19 mouse cellular contexts compared by ENCODE assay signal in the genomic region with DNA sequence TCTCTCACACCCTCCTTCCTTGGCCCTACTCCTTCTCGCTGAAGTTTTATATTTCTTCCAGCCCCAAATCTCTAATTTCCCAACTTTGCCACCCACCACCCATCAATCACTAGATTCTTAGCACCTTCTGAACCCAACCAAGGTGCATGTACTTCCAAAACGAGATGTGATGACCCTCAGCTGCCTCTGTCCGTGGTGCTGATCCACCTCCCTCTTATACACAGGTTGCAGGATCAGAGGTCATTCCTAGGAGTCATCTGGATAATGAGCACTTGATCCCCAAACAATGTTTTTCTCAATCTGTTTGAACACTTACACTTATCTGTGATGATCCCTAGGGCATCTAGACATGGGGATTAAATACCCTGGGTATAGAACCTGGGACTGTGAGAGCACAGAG.
A peak's percentile ranks its signal among the peaks of the same experiment; 100 is the strongest.
DNase-seq lines count a peak whose midpoint lies in the region; ATAC-seq and TF ChIP-seq lines count a peak whose summit lies in the region.
"Had no signal": no experiment of that assay in that cellular context is flagged by ENCODE, and none has a peak within 500 bp of the region (broad histone marks: within the 10 kb centered on the region; RNA-seq: fewer than 3 reads in every experiment).

No protein-coding gene starts in this region.

- whole genome bisulfite sequencing in lung, embryonic 14.5 days = 34% methylated on average over 3 of the region's 3 CpGs
- 34% methylated on average over 3 of the region's 3 CpGs for WGBS in limb, embryonic 11.5 days

- ATAC-seq in lung, embryonic 14.5 days (ENCODE audit: insufficient read depth) = no peak
- ATAC-seq in limb, embryonic 11.5 days (ENCODE audit: insufficient number of reproducible peaks, low FRiP score, low TSS enrichment, low read depth) = no peak
- ATAC-seq: forebrain, embryonic 16.5 days; inflammation-experienced regulatory T-cells, adult 6 months had no signal

- no peak for TF ChIP-seq CTCF in lung, embryonic 14.5 days (IDR thresholded peaks at IDR 0.05; ENCODE audit: low read depth)

- peak; percentile 23 for DNase-seq in adrenal gland, postnatal 14 days
- no peak for DNase-seq in adrenal gland, postnatal 25 days
- DNase-seq in lung, embryonic 14.5 days = peak; percentile 50
- no peak for DNase-seq in lung, postnatal 25 days (ENCODE audit: low spot score)
- peak; percentile 66 for DNase-seq in embryo, embryonic 10.5 days (ENCODE audit: low spot score)
- peak; percentile 72 for DNase-seq in limb, embryonic 11.5 days (ENCODE audit: low spot score)
- DNase-seq in gastrocnemius, postnatal 36 days = no peak
- no peak for DNase-seq in lung, postnatal 4 days
- DNase-seq: cerebellum, postnatal 14 days; kidney, postnatal 14 days; lung, postnatal 10 days had no signal

- H3K4me3 ChIP-seq in lung, embryonic 14.5 days (ENCODE audit: low read depth, low read length) = no peak overlapping the region
- no peak overlapping the region for H3K4me3 ChIP-seq in limb, embryonic 11.5 days (ENCODE audit: low read depth, low read length)
- H3K4me3 ChIP-seq: embryonic facial prominence, embryonic 15.5 days; heart, embryonic 10.5 days; midbrain, embryonic 10.5 days had no signal

- no peaks in the 10 kb centered on the region for H3K9me3 ChIP-seq in lung, embryonic 14.5 days (ENCODE audit: low read depth, low read length)
- H3K9me3 ChIP-seq in limb, embryonic 11.5 days (ENCODE audit: control insufficient read depth, low read length) = no peaks in the 10 kb centered on the region
- H3K9me3 ChIP-seq: embryonic facial prominence, embryonic 15.5 days; heart, embryonic 10.5 days; midbrain, embryonic 10.5 days had no signal

- H3K9ac ChIP-seq in lung, embryonic 14.5 days = no peak overlapping the region
- no peak overlapping the region for H3K9ac ChIP-seq in limb, embryonic 11.5 days (ENCODE audit: low read length)
- H3K9ac ChIP-seq: embryonic facial prominence, embryonic 15.5 days; liver, embryonic 14.5 days had no signal

- intact Hi-C loops in gastrocnemius, postnatal 36 days (cut with DNase I) = no loop called here

- no peaks in the 10 kb centered on the region for H3K27me3 ChIP-seq in lung, embryonic 14.5 days (ENCODE audit: insufficient read depth, low read length)
- no peaks in the 10 kb centered on the region for H3K27me3 ChIP-seq in limb, embryonic 11.5 days (ENCODE audit: control insufficient read depth, insufficient read depth, low read length)
- H3K27me3 ChIP-seq: embryonic facial prominence, embryonic 15.5 days had no signal

- H3K4me1 ChIP-seq in lung, embryonic 14.5 days (ENCODE audit: insufficient read depth) = no peaks in the 10 kb centered on the region
- no peaks in the 10 kb centered on the region for H3K4me1 ChIP-seq in limb, embryonic 11.5 days (ENCODE audit: control insufficient read depth, insufficient read depth, low read length)
- H3K4me1 ChIP-seq: embryonic facial prominence, embryonic 15.5 days; heart, embryonic 10.5 days had no signal

- no peak overlapping the region for H3K27ac ChIP-seq in lung, embryonic 14.5 days (ENCODE audit: low read depth)
- H3K27ac ChIP-seq in limb, embryonic 11.5 days (replicated peaks; ENCODE audit: low read depth, low read length) = no peak overlapping the region
- H3K27ac ChIP-seq: embryonic facial prominence, embryonic 15.5 days; heart, embryonic 10.5 days; liver, embryonic 14.5 days; midbrain, embryonic 10.5 days; stomach, postnatal 0 days had no signal

- H3K36me3 ChIP-seq in lung, embryonic 14.5 days (ENCODE audit: insufficient read depth) = no peaks in the 10 kb centered on the region
- no peaks in the 10 kb centered on the region for H3K36me3 ChIP-seq in limb, embryonic 11.5 days (ENCODE audit: control insufficient read depth, insufficient read depth, low read length)
- H3K36me3 ChIP-seq: embryonic facial prominence, embryonic 15.5 days; G1E; heart, embryonic 10.5 days; midbrain, embryonic 10.5 days had no signal

- no peak overlapping the region for H3K4me2 ChIP-seq in lung, embryonic 14.5 days
- H3K4me2 ChIP-seq in limb, embryonic 11.5 days (ENCODE audit: low read depth, severe bottlenecking) = no peak overlapping the region
- H3K4me2 ChIP-seq: embryonic facial prominence, embryonic 15.5 days had no signal

Comparison
In these comparisons a context has a peak if more than half of its experiments do, and no peak if none do; other contexts are left out.
1. DNase-seq: peak in adrenal gland, postnatal 14 days (single experiment), lung, embryonic 14.5 days (single experiment), embryo, embryonic 10.5 days (single experiment) and limb, embryonic 11.5 days (single experiment); none in adrenal gland, postnatal 25 days (single experiment), lung, postnatal 25 days (single experiment), gastrocnemius, postnatal 36 days (0 of 2) and lung, postnatal 4 days (0 of 2).